Mouse (Mus musculus) lung, postnatal 0 days (tissue): ENCODE results near the gene Samd4b.

Experiments used
- CTCF ChIP-seq: IDR thresholded peaks from 2 replicates; pipeline ENCODE4 v1.5.1; 2016; ENCODE audit warnings: antibody characterized with exemption, mild to moderate bottlenecking
- EP300 ChIP-seq: IDR thresholded peaks from 2 replicates; pipeline ENCODE4 v1.6.1; 2016; ENCODE audit warnings: antibody characterized with exemption, mild to moderate bottlenecking, control low read depth

- TF ChIP-seq CTCF: no peak
- TF ChIP-seq EP300: no peak
Measured at GRCm38 (mm10) chr7:28555939-28556535, 41.9 kb downstream of the Samd4b start.
